Mouse (Mus musculus) urinary bladder, postnatal 36 days (tissue): ENCODE results near the gene Snf8.

Experiments
- DNase-seq, 2 experiments: peaks; one replicate each; pipeline ENCODE4 v3.0.0; 2022; ENCODE audit warnings: low spot score in 2 of 2, mixed read lengths in 1 of 2

Snf8 gene

DNA sequence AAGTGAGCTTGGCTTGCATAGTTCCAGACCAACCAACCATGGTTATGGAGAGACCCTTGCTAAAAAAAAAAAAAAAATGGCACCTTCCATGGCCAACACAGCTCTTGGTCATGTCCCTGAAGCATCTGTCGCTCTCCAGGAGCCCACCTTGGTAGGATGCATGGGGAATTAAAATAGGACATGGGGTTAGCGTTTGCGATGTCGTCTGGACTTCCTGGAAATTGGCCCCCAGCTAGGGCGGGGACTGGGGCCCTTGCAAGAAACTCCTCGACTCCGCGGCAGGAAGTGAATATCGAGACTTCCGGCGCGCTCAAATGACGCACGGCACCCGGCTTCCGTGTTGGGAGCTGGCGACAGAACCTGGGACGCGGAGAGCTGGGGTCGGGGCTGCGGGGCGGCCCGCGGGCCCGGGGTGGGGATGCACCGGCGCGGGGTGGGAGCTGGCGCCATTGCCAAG, at the start of gene Snf8:
Gene Snf8, plus strand, starts transcription at position 290 of the 457 bp plus-strand sequence.
- peak; percentile 95 for DNase-seq

DNA sequence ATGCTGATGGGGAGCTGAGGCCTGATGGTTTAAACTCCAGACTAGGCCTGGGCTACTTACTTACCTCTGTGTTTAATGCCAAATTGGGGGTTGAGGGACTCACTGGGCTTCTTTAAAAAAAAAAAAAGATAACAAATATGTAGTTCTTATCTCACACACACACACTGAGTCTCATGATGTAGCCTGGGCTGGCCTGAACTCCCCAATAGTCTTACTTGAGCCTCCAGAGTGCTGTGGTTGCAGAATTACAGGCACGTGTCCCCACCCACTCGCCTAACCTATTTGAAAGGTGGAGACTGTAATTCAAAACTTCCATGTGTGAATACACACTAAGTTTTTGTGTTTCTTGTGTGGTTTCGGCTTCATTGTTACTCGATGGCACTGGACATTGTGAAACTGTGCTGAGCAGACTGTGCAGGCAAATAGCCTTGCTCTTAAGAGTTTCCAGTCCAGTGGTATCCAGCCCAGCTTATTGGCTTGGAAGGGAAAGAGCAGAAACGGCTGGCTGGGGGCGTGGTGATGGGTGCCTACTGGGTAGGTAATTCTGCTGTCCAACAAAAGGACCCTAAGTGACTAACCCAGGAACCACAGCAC, 46.7 kb upstream of the Snf8 start:
- DNase-seq = no peak

DNA sequence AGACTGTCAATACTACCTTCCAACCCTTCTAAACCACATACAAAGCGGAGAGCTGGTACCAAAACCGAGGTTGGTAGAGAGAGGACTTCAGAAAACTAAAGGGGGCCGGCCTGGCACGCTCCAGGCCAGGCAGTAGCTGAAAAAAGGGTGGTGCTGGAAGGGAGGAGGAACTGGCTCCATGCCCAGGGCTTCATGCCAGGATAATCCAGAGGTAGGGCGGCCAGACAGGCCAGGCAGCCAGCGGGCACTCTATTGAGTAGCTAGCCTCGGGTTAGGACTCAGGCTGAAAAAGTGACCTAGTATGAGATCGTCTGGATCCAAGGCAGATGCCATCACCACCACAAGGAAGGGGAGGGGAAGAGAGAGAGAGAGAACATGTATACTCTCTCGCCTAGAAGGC, 46.2 kb upstream of the Snf8 start:
- DNase-seq = peak; percentile 69 to 82

DNA sequence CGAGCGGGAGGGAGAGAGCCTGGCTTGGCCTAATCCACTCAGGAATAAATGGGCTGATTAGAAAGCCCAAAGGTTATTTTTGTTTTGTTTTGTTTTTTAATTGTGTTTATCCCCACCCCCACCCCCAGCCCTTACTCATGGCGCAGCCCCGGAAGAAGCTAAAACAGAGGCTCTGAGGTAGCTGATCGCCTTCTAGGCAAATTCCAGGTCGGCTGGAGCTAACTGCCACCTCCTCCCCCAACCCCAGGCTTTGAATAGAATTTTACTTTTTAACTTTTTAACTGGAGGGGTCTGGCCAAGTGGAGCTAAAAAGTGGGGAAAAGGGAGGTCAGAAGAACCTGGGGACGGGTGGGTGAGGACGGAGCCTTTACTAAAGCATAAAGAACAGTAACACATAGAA, 44.8 kb upstream of the Snf8 start:
- no peak for DNase-seq

DNA sequence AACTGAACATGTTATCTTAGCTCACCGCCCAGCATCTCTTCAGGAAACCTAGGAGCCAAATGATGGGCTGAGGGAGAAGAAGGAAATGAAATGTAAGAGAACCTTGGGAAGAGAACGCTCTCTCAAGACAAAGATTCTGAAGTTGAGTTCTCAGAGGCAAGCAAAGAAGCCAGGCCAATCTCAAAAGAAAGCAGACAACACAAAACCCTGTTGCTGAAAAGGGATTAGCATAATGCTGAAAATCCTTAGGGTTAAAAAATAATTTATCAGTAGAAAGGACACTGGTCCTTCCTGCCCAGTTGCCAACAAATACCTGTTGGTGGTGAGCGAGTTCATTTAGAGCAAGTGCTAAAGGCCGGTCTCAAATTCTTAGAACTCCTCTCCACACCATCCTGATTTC, 44.3 kb upstream of the Snf8 start:
- no peak for DNase-seq

DNA sequence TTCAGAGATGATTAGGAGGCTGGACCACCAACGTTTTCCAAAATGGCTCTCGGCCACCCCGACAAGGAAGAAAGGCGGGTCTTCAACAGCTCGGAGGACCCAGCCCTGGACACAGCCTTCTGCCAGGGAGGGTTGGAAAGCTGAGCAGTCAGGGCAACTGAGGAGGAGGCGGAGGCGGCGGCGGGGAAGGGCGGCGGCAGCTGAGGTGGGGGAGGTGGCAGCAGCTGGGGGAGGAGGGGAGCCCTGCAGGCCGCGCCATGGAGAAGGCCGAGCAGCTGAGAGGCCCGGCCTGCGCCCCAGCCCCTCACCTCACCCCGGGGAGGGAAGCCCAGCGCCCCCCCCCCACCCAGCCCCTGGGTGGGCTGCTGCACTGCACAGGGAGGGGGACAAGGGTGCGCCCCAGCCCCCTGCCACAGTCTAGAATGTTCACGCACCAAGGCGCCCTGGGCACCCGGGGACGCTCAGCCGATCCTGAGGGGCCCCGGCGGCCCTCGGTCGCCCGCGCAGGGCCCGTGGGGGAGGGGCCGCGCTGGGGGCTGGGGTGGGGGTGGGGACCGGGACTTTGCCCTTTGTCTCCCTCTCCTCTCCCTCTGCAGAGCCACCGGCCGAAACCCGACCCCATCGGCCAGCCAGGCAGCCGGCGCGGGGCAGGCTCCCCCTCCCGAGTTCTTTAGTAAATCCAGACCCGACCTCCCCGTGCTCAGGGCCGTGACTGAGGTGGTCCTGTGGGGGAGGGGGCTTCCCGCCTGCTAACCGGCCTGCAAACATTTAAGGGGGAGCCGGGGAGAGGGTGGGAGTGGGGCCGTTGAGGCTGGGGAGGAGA, 43.6 kb upstream of the Snf8 start:
- peak in 1 of 2 experiments; percentile 11 for DNase-seq

DNA sequence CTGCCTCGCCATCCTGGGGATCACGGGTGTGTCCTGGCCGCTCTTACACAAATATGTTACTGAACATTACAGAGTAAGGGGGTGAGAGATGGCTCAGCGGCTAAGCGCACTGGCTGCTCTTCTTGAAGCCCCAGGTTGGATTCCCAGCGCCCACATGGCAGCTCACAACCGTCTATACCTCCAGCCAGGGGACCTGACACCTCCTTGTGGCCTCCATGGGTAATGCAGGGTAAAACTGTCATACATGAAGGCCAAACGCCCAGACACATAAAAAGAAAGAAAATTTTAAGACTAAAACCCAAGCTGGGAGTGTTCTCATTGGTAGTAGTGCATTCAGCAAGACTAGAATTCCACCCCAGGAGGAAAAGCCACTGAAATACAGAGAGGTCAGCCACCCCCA, 40.5 kb upstream of the Snf8 start:
- DNase-seq = no peak

DNA sequence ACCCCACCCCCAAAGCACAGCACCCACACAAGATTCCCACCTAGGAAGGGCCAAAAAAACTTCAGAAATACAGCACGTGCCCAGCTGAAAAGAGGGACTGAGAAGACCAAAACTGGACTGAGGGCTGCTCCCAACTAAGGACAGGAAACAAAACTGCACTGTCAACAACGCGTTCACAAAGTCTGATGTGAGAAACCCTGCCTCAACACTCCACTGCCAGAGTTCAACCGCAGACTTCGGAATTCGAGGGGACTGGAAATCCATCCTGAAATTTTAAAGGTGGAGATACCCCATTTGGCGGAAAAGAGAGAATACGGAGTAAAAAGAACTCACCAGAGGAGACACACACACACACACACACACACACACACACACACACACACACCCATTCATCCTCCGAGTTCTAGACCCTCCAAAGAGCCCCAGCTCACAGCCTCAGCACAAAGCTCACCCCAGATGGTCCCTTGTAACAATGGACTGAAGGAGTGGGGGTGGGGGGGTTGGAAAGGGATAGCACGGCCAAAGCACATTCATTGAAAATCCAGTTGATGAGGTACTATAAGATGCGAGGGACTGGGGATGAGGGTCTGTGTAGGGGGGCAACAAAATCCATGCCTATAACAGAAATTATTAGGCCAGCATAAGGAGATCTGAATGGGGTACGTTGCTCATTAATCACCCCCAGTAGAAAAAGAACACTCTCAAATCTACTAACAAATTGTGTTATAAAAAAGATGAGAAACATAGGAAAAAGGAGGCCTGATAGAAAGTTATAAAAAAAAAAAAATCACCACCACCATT, 31.4 kb upstream of the Snf8 start:
- DNase-seq = no peak

DNA sequence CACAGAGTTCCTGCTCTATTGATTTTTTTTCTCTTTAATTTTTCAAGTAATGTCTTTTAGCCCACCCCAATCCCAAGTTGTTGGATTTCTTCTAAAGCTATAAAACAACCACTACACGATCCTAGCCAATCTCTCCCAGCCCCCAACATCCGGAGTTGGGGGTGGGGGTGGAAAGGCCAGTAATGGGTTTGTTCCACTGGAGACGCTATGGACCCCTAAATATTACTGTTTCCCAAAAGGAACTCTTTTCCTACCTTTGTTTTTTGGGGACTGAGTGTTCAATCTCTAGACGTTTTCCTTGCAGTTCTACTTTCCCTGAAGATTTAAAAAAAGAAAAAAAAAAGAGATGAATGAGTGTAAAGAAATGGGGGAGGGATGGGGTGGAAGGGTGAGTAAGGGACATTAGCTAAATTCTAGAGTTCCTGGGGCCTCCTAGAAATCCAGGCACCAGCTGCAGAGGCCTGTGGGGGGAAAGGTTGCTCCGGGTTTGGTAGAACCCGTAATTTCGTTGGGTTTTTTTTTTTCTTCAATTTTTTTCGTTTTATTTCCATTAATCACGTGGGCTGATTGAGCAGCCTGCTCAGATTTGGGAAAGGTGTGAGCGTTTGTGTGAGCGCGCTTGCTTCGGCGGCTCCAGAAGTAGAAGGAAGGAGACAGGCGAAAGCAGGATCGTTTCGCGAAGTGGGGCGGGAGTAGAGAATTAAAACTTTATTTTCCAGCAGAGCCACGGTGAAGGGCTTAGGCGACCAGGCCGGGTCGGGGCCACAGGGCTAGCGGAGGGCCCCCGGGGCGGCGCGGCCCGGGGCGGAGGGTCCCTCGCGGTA, 30.5 kb upstream of the Snf8 start:
- no peak for DNase-seq

DNA sequence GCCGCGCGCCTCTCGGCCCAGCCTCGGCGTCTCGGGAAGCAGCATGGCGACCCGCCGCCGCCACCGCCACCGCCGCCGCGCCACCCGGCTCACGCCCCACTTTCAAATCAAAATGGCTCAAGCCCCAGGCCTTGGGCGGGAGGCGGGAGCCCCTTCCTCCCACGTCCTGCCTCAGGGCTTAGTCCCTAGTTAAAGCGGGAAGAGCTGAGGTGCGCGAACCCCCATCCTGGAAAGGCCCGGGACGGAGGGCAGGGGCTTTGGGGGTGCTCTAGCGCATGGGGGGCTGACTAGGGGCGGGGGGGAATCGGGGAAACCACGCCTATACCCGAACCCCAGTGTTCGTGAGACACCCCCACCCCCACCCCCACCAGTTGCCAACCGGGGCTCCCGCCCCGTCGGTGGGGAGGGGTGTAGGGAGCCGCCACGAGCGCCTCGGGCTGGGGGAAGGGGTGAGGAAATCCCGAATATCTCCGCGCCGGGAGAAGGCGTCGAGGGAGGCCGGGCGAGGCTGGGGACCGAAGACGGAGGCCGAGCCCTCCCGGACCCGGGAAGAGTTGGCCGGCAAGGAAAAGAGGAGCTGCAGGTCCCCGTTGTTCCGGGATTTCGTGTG, 29.8 kb upstream of the Snf8 start:
- no peak for DNase-seq

DNA sequence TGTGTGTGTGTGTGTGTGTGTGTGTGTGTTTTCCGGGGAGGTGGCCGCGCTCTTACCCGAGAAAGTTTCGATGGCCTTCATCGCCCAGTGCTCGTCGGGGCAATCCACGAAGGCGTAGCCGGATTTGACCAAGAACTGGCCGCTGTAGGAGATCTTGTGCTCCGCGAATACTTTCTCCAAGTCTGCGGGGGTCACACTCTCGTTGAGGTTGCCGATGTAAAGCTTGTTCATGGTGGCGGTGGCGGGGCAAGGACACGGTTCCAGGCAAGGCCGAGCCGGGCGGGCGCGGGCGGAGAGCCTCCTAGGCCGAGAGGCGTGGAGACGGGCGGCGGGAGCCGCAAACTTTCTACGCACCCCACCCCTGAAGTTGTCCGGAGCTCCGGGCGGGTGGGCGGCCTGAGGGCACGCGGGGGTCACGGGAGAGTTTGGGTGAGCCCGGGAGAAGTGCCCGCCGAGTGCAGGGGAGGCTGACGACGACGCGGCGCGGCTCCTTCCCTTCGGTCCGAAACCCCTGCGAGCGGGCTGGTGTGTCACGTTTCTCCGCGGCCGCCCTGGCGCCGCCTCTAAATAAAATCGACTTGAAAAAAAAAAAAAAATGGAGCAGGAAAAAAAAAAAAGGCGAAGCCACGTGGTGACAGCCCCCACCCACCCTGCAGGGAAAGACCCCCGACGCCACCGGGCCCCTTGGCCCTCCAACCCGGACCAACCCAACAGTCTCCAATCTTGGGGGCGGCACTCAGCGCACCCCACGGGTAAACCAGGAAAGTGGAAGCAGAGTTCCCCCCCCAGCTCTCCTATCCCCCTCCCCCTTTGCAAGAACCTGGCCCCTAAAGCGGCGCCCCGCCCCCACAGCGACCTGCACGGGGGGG, 29.0 kb upstream of the Snf8 start, which contains the start of gene Igf2bp1:
Gene Igf2bp1, minus strand, starts transcription at position 538 of the 869 bp plus-strand sequence.
- DNase-seq = peak; percentile 23 to 51

DNA sequence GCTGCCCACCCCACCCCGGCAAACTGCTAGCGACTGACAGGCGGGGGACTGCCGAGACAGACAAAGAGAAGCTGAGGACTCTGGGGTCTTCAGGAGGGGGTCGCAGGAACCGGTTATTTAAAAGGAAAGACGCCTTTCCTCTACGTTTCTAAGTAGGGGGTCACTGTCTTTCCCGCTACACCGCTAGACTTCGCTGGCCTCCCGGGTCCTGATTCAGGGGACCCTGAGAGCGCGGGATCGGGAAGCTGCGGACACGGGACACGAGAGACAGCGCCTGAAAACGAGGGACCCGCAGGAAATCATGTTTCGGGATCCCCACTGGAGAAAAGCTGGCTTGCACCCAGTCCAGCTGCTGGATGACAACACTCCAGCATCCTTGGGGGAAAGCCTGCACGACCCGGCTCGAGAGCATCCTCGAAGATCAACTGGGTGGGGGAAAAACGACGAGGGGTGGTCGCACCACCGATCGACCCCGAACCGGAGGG, 28.3 kb upstream of the Snf8 start:
- DNase-seq = no peak

DNA sequence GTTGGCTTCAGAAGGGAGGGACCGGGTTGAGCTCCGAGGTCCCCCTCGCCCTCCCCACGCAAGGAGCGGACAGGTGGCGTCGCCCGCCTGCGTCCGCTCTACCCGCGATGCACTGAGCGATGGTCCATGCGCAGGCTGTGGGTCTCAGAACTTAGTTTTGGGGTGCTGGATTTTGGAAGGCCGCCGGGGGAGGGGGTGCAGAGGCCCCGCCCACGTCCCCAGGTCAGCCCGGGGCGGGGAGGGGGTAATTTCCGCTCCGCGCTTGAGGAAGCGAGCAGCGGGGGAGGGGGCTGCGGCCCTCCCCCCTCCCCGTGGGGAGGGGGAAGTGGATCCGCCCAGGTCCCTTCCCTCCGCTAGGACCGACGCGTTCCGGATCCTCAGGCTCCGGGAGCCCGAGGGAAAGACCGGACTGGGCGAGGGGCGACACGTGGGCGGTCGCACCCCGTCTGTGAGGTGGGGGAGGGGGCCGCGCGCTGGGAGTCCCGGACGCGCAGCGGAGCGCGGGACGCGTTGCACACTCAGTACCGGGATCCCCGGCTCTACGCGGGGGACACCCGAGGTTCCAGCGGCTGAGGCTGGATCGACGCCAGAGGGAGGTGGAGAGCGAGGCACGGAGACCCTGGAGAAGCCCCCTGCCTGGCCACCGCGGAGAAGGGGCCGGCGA, 27.7 kb upstream of the Snf8 start:
- no peak for DNase-seq

DNA sequence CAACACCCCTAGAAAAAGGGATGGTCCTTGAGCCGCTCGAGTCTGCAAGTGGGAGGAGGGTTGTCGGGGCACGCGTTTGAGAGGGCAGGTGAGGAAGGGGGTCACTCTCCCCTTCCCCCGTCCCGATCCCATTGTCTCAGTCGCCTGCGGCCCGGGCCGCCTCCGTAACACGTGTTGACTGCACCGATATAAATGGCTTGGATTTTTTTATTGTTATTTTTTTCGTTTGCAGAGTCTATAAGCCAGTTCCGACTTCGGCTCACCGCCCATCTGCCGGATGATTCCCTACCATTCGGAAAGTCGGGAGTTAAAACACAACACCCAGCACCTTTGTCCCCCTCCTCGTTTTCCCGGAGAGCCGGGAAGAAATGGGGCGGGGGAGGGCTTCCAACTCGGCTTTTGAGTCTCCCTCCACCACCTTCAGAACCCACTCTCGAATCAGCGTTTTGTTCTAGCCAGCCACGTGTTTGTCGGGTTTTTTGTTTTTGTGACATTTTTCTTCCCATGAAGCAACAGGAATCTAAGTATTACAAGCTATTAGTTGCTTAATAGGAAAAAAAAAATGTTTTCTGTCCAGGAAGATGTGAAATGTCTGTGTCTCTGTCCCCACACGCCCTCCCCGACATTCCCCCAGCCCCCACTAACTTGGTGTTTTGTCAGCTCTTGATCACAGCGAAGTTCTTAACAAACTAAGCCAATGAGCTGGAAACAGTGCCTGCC, 27.0 kb upstream of the Snf8 start:
- DNase-seq = no peak

DNA sequence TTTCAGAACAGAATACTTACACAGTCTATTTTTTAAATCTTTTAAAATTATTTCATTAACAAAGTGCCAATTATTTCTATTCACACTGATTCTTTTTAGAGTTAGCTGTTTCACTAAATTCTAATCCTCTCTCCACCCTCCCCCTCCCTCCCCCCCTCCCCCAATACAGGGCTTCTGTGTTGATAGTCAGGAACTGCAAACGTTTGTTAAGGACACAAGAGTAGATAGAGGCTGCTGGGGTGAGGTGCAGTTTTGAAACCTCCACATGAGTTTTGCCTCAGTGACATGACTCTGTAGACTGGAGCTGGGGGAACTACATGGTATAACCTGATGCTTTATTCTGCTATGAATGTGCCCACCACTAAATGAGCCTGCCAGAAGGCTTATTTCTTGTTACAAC, 25.9 kb upstream of the Snf8 start:
- no peak for DNase-seq

DNA sequence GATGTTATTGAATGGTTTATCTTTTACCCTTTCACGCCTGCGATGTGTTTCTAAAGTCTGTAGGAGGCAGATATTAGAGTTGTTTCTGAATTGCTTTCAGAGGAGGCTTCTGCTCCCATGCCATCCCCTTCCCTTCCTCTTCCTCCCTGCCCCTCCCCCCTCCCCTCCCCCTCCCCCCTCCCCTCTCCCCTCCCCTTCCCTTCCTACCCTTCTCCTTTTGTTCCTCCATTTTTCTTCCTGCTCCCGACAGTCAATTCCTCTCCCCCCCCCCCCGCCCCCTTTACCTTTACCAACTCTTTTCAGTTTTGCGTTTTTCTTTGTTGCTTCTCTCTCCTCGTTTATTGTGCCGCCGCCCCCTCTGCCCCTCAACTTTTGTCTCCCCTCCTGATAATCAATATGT, 22.7 kb upstream of the Snf8 start:
- DNase-seq = no peak

DNA sequence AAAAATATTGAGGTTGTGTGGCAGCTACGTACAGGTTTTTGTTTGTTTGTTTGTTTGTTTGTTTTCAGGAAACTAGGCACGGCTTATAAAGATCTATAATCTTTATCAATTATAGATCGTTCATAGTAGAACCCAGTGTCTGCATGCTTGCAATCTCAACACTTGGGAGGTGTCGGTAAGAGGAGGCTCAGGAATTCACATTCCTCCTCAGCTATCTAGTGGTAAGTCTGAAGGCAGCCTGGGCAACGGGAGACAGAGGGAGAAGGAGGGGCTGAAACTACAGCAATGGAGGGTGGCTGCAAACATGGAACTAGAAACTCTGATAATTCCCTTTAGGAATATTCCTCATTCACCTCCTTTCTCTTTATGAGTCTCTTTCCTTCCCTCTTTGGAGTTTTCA, 19.3 kb upstream of the Snf8 start:
- DNase-seq = no peak

DNA sequence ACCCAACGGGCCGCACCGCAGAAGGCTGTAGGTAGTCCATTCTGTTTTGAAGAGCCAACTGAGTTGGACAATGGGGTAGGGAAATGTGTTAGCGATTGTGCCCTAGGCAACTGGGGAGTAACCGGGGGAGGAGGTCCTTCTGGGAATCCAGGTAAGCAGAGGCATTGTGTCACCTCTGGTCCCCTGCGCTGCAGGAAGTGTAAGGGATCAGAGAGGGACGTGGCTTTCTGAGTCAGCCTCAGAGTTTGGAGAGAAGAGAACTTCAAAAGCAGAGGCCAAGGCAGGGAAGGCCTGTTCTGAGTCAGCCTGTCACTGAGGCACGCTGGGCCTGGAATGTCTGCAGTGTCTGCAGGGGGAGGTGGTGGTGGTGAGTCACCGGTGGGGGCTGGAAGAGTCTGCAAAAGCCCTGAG, 16.7 kb upstream of the Snf8 start:
- DNase-seq = peak in 1 of 2 experiments; percentile 14

DNA sequence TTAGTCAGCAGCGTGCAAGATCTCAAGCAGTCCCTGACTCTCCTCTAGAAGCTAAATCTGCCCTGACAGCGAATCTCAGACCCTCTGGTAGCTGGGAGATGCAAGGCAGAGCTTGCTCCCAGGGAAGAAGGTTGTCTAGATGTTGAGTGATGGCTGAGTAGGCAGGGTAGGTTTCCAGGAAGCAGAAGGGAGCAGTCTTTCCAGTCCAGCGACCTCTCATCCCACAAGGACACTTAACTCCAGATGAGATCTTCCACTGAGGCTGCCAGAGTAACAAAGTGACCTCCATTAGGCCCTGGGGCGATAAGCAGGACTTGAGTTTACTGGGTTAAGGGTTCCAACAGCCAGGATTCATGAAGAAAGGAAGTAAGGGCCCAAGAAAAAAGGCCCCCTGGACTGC, 14.1 kb upstream of the Snf8 start:
- no peak for DNase-seq
